Comparison of ENCODE assay signal across 9 mouse cellular contexts in genomic region chr7:19876781-19877425, GRCm38 (mm10). TPM values are rescaled to one million over a fixed set of nuclear protein-coding genes. Genes with fewer than 3 reads are reported as not detected.
A peak's percentile ranks its signal among the peaks of the same experiment; 100 is the strongest.
DNase-seq lines count a peak whose midpoint lies in the region; ATAC-seq lines count a peak whose summit lies in the region.
"Had no signal": no experiment of that assay in that cellular context is flagged by ENCODE, and none has a peak within 500 bp of the region (broad histone marks: within the 10 kb centered on the region; RNA-seq: fewer than 3 reads in every experiment).

No protein-coding gene starts in this region.

- no peak overlapping the region for H3K4me3 ChIP-seq in brown adipose tissue, adult 24 weeks (ENCODE audit: insufficient read depth, low read depth, low read length)
- no peak overlapping the region for H3K4me3 ChIP-seq in stomach, embryonic 15.5 days (replicated peaks)

- DNase-seq in lung, adult 18-20 months, result peak; percentile 30 to 31
- DNase-seq in lung, postnatal 14 days, result no peak
- DNase-seq in lung, postnatal 25 days (ENCODE audit: low spot score), result peak; percentile 10
- no peak for DNase-seq in left cerebral cortex, postnatal 10 days (ENCODE audit: extremely low spot score in 1 of 2, low spot score in 2 of 2)
- no peak for DNase-seq in frontal cortex, postnatal 36 days (ENCODE audit: low spot score in 2 of 2)
- no peak for DNase-seq in ovary, postnatal 36 days (ENCODE audit: low spot score)

- H3K4me1 ChIP-seq in brown adipose tissue, adult 24 weeks (ENCODE audit: control insufficient read depth, insufficient read depth, insufficient read length, low read length), result no peaks in the 10 kb centered on the region
- H3K4me1 ChIP-seq in stomach, embryonic 15.5 days, result no peaks in the 10 kb centered on the region

- no peak overlapping the region for H3K4me2 ChIP-seq in stomach, embryonic 15.5 days

- H3K27ac ChIP-seq in brown adipose tissue, adult 24 weeks (replicated peaks; ENCODE audit: low read depth, low read length), result peak overlapping the region; percentile 70
- H3K27ac ChIP-seq in stomach, embryonic 15.5 days, result no peak overlapping the region

- H3K9ac ChIP-seq in stomach, embryonic 15.5 days, result no peak overlapping the region

- no peaks in the 10 kb centered on the region for H3K36me3 ChIP-seq in stomach, embryonic 15.5 days

- H3K9me3 ChIP-seq in stomach, embryonic 15.5 days, result no peaks in the 10 kb centered on the region

- intact Hi-C loops in left cerebral cortex, postnatal 10 days (cut with DNase I), result no loop called here

- H3K27me3 ChIP-seq in stomach, embryonic 15.5 days (replicated peaks), result no peaks in the 10 kb centered on the region

- peak; percentile 45; the same call in 1 of the 2 replicates for ATAC-seq in stomach, embryonic 15.5 days (ENCODE audit: insufficient read depth, low FRiP score, low read depth)

- WGBS in stomach, embryonic 15.5 days, result 32% methylated on average over 14 of the region's 14 CpGs

RNA-seq across cellular contexts. Expression of gene Ceacam19, which starts 10.9 kb away (rescaled TPM):
- not detected in 2 replicates for polyA plus RNA-seq in brown adipose tissue, adult 24 weeks (2012; ENCODE audit: insufficient read depth, insufficient read length, missing spikeins)
- 0.64 and 1.1 TPM in 2 replicates for polyA plus RNA-seq in stomach, embryonic 15.5 days (2015; fragmentation: Nextera tagmentation; extraction: Ambion mirVana)
- total RNA-seq in left cerebral cortex, postnatal 10 days (2021), result not detected
- polyA plus RNA-seq: embryonic facial prominence, embryonic 11.5 days had no signal

RNA-seq across cellular contexts. Expression of gene Ceacam16, which starts 15.8 kb away (rescaled TPM):
- polyA plus RNA-seq in brown adipose tissue, adult 24 weeks (2012; ENCODE audit: insufficient read depth, insufficient read length, missing spikeins), result not detected in 2 replicates
- polyA plus RNA-seq in stomach, embryonic 15.5 days (2015; fragmentation: Nextera tagmentation; extraction: Ambion mirVana), result 0.09 TPM in 1 of 2 replicates, not detected in the other
- not detected for total RNA-seq in left cerebral cortex, postnatal 10 days (2021)
- polyA plus RNA-seq: embryonic facial prominence, embryonic 11.5 days had no signal

RNA-seq across cellular contexts. Expression of gene Gm19345, which starts 25.1 kb away (rescaled TPM):
- not detected in 2 replicates for polyA plus RNA-seq in brown adipose tissue, adult 24 weeks (2012; ENCODE audit: insufficient read depth, insufficient read length, missing spikeins)
- 0.39 TPM in 1 of 2 replicates, not detected in the other for polyA plus RNA-seq in stomach, embryonic 15.5 days (2015; fragmentation: Nextera tagmentation; extraction: Ambion mirVana)
- 1 to 10 TPM; 6.3 to 6.7 TPM for total RNA-seq in left cerebral cortex, postnatal 10 days (2021)
- polyA plus RNA-seq: embryonic facial prominence, embryonic 11.5 days had no signal

RNA-seq across cellular contexts. Expression of gene Pvr, which starts 44.1 kb away (rescaled TPM):
- 7.3 and 9.2 TPM in 2 replicates for polyA plus RNA-seq in brown adipose tissue, adult 24 weeks (2012; ENCODE audit: insufficient read depth, insufficient read length, missing spikeins)
- polyA plus RNA-seq in stomach, embryonic 15.5 days (2015; fragmentation: Nextera tagmentation; extraction: Ambion mirVana), result 12.8 and 13.9 TPM in 2 replicates
- total RNA-seq in left cerebral cortex, postnatal 10 days (2021), result 10 to 100 TPM in 1 of 2 experiments, 1 to 10 TPM in 1; 9.8 to 14.1 TPM

RNA-seq across cellular contexts. Expression of gene Bcl3, which starts 54.3 kb away (rescaled TPM):
- polyA plus RNA-seq in brown adipose tissue, adult 24 weeks (2012; ENCODE audit: insufficient read depth, insufficient read length, missing spikeins), result 14.7 and 24.3 TPM in 2 replicates
- 8.9 and 10.4 TPM in 2 replicates for polyA plus RNA-seq in stomach, embryonic 15.5 days (2015; fragmentation: Nextera tagmentation; extraction: Ambion mirVana)
- total RNA-seq in left cerebral cortex, postnatal 10 days (2021), result 1 to 10 TPM in 1 of 2 experiments, not detected in 1; 1.0 TPM

Comparison
In these comparisons a context has a peak if more than half of its experiments do, and no peak if none do; other contexts are left out.
1. DNase-seq: peak in lung, adult 18-20 months (2 of 2) and lung, postnatal 25 days (single experiment); none in lung, postnatal 14 days (single experiment), left cerebral cortex, postnatal 10 days (0 of 2), frontal cortex, postnatal 36 days (0 of 2) and ovary, postnatal 36 days (single experiment).